Mouse (Mus musculus) CH12.LX (cell line): Measurements from ENCODE around the gene Ttc7.

ENCODE experiments used
- CHD2 ChIP-seq: IDR thresholded peaks from 2 replicates; pipeline ENCODE4 v1.6.1; 2011; ENCODE audit warnings: low read length, improper control_type of control experiment
- E2F4 ChIP-seq: IDR thresholded peaks from 2 replicates; pipeline ENCODE4 v1.6.1; 2011; ENCODE audit warnings: low read depth, low read length, improper control_type of control experiment; ENCODE audit not compliant: insufficient replicate concordance
- EP300 ChIP-seq: IDR thresholded peaks from 2 replicates; pipeline ENCODE4 v1.6.1; 2011; ENCODE audit warnings: low read length, improper control_type of control experiment
- POLR2A ChIP-seq: IDR thresholded peaks from 2 replicates; pipeline ENCODE4 v1.6.1; 2011; ENCODE audit warnings: low read depth, mild to moderate bottlenecking, improper control_type of control experiment, low read length
- USF2 ChIP-seq: conservative IDR thresholded peaks from 2 replicates; pipeline ENCODE4 v1.6.1; 2011; ENCODE audit warnings: low read depth, low read length, improper control_type of control experiment
- ZKSCAN1 ChIP-seq: IDR thresholded peaks from 2 replicates; pipeline ENCODE4 v1.6.1; 2012; ENCODE audit warnings: low read depth, inconsistent platforms, low read length, improper control_type of control experiment, borderline replicate concordance
- ZMIZ1 ChIP-seq: IDR thresholded peaks from 2 replicates; pipeline ENCODE4 v1.6.1; 2012; ENCODE audit warnings: low read depth, mild to moderate bottlenecking, inconsistent platforms, low read length, improper control_type of control experiment

- TF ChIP-seq ZKSCAN1 (no peak), E2F4 (no peak), EP300 (no peak), ZMIZ1 (no peak), USF2 (no peak), CHD2 (no peak), POLR2A (no peak)
Observed at GRCm38 (mm10) chr17:87349575-87349974, 66.9 kb downstream of the Ttc7 start.
